Mouse (Mus musculus): ENCODE data around the gene Mef2a.

Mef2a gene

GRCm38 (mm10) chr7:67206496-67206895 lies 166.2 kb downstream of the Mef2a start:
- DNase-seq: no peak

DNA sequence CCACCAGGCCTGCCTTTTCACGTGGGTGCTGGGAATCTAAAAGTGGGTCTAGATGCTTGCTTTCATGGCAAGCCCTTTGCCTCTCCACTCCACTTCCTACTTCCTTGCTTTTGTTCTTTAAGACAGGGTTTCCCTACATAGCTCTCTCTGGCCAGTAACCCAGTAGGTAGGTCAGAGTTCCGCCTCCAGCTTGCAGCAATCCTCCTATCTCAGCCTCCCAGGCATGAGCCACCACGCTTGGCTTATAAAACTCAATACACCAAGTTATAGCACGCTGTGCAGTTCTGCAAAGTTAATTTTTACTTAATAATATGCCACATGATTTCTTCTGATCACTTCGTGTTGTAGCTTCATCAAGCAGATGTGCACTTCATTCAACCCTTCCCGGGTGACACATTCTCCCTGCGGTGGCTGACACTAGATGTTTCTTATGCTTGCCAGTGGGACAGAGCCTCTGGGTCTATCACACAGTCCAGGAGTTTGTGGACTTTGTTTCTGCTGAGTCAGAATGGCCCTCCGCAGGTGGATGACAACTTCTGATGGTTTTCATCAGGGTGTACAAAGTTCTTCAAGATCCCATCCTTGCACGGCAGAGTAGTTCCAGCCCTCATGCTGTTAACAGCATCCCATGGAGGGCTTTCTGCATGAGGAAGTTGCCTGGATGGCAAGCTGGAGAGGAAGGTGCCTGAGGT lies 166.8 kb downstream of the Mef2a start:
- no peak for DNase-seq

DNA sequence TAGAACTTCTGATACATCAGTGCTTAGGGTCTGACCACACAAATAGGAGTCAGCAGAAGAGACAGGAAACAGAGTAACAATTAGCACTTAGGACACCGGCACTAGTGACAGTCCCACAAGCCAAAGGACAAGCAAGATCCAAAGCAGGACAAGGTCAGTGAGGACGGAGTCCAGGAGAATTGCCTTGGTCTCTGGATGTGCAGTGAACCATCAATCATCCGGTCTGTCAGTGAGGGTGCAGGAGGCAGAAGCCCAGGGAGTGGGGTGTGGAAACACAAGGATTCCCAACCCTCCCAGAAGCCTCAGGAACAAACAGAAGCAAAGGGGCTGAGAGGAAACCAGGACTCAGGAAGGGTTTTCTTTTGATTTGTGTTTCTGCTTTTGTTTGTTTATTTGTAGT lies 169.0 kb downstream of the Mef2a start:
- DNase-seq: no peak

- DNase-seq: peak; percentile 48
Measured at GRCm38 (mm10) chr7:67199412-67199811, 173.2 kb downstream of the Mef2a start.

DNA sequence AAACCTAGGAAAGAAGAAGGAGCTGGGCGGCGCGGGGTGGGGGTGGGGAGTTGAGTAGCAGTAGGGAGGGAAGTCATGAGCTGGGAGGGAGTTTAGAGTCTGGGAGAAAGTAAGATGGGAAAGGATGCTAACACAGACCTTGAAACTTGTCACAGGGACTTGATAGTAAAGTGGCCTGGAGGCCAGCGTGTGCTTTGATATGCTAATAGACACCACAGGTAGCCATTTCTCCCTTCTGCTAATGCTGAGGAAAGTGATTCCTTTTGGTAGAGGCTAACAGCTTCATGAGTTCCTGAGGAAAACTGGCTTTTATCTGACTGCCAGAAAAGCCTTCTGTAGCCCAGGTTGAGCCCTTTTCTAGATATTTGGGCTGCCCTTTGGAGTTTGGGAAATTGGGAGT lies 188.9 kb downstream of the Mef2a start:
- DNase-seq: no peak
